ENCODE assay signal across 24 mouse cellular contexts in the genomic region with DNA sequence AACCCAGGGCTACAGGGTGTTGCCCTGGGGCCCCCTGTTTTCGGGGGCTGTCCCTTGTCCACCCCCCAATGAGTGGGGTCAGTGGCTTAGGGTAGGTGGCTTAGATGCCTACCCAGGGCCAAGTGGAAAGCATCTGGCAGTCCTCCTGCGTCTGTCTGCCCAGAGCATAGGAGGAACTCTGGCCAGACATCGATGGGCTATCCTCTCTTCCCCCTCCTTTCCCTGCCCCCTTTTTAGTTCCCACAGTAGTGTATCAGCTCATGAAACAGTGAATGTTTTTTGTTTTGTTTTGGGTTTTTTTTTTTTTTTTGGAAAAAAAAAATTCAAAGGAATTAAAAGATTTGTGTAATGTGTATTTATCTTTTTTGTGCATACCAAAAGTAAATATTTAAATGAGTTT.
"Had no signal": no experiment of that assay in that cellular context is flagged by ENCODE, and none has a peak within 500 bp of the region (broad histone marks: within the 10 kb centered on the region; RNA-seq: fewer than 3 reads in every experiment).

No protein-coding gene starts in this region.

- H3K36me3 ChIP-seq: heart, embryonic 10.5 days; heart, embryonic 12.5 days; hindbrain, embryonic 10.5 days; hindbrain, embryonic 12.5 days; intestine, embryonic 15.5 days; limb, embryonic 10.5 days; limb, embryonic 12.5 days had no signal

- H3K27ac ChIP-seq: gastrocnemius, adult 2 months; heart, embryonic 10.5 days; hindbrain, embryonic 10.5 days; hindbrain, embryonic 12.5 days; hindbrain, embryonic 14.5 days; intestine, embryonic 15.5 days; layer of hippocampus, adult 2 months; left cerebral cortex, adult 2 months; limb, embryonic 10.5 days; limb, embryonic 12.5 days had no signal

- H3K4me2 ChIP-seq: heart, embryonic 12.5 days; hindbrain, embryonic 12.5 days; hindbrain, embryonic 14.5 days; intestine, embryonic 15.5 days; limb, embryonic 12.5 days had no signal

- ATAC-seq: hindbrain, embryonic 16.5 days; inflammation-experienced regulatory T-cells, adult 6 months; intestine, embryonic 15.5 days; intestine, postnatal 0 days had no signal

- H3K4me3 ChIP-seq: gastrocnemius, adult 2 months; heart, embryonic 10.5 days; heart, embryonic 12.5 days; hindbrain, embryonic 10.5 days; hindbrain, embryonic 12.5 days; intestine, embryonic 15.5 days; layer of hippocampus, adult 2 months; left cerebral cortex, adult 2 months; limb, embryonic 10.5 days; limb, embryonic 12.5 days had no signal

- H3K9me3 ChIP-seq: heart, embryonic 10.5 days; heart, embryonic 12.5 days; hindbrain, embryonic 10.5 days; hindbrain, embryonic 12.5 days; intestine, embryonic 15.5 days; limb, embryonic 10.5 days; limb, embryonic 12.5 days had no signal

- DNase-seq: gastrocnemius, adult 2 months; gastrocnemius, postnatal 10 days; gastrocnemius, postnatal 25 days; heart, adult 18-20 months; heart, postnatal 10 days; heart, postnatal 4 days; kidney, adult 18-20 months; kidney, adult 8-10 months; kidney, postnatal 10 days; kidney, postnatal 25 days; kidney, postnatal 4 days had no signal

- H3K4me1 ChIP-seq: heart, embryonic 10.5 days; heart, embryonic 12.5 days; hindbrain, embryonic 10.5 days; hindbrain, embryonic 12.5 days; limb, embryonic 10.5 days; limb, embryonic 12.5 days had no signal

- H3K27me3 ChIP-seq: heart, embryonic 12.5 days; hindbrain, embryonic 12.5 days; intestine, embryonic 15.5 days; limb, embryonic 12.5 days had no signal

- H3K9ac ChIP-seq: heart, embryonic 12.5 days; hindbrain, embryonic 12.5 days; hindbrain, embryonic 14.5 days; intestine, embryonic 15.5 days; limb, embryonic 12.5 days had no signal
